Mouse (Mus musculus): ENCODE measurements around the gene Zfp1.
A peak's percentile ranks its signal among the peaks of the same experiment; 100 is the strongest.
"Not testable (repeated sequence)": the region's sequence is repeated elsewhere in the genome, so short reads cannot be mapped to it uniquely, and the experiment has no call there.

Zfp1 gene

DNA sequence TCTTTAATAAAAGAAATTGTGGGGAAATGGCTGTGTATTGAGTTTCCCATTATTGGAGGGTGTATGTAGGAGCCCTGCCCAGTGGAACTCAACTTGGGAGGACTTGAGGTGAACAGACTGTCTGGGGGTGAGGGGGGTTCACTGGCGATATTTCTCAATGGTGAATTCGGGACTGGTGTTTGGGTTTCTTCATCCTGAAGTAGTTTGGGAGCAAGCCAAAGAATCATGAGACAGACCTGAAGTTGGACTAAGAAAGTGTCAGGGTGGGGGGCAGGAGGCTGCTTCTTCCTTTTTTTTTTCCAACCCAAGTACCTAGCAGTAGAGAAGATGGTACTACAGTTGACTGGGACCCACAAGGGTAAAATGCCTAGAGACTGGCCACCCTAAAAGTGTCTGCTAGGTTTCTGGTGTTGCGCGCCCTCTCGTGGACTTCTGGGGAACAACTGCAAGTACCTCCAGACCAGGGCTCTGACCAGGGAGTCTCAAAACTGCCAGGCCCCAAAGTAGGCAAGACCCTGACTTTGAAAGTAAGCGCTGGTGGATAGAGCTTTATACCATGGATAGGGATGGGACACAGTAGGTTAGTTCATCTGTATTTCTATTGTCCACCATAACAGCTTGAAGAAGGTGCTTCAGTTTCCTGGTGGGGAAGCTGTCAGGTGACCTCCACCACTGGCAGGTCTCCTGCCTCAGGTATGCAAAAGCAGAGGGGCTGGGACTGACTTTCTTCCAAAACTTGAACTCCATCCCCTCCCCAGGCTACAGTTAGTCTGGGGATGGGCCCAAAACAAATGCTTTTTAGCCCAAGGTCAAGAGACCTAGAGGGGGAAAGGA lies 17.3 kb upstream of the Zfp1 start:
- DNase-seq (ENCODE audit: low read depth, low spot score) = peak; percentile 93

DNA sequence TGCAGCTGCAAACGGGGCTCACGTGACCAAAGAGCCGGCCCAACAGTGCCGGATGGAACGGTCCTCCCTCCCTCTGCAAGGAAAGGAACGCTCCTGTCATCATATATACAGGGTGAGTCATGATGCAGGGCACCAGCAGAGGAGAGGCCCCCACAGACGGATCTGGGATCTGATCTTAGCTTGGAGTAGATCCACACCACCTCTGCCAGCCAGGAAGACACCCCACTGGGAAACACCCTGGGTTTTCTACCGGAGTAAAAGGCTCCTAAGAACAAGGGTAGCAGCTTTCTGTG lies 16.7 kb upstream of the Zfp1 start:
- no peak for DNase-seq (ENCODE audit: low read depth, low spot score)

DNA sequence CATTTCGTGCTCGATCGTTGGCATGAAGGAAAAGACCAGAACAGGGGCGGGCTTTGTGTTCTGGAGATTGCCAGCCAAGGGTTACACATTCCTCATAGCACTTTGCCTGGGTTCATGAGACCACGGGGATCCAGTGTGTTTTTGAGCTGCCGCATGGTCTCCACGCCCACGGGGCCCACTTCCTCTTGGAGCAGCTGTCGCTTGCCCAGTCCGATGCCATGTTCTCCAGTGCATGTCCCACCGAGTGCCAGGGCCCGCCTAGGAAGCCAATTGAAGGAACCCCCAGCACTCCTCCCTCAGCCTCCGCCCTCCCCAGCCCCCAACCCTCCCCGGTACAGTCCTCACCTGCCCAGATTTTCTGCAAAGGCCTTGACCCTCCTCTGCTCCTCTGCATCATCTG lies 16.3 kb upstream of the Zfp1 start:
- DNase-seq (ENCODE audit: low read depth, low spot score) = no peak

- no peak for DNase-seq (ENCODE audit: low read depth, low spot score)
These were observed 15.3 kb upstream of the Zfp1 start for GRCm38 (mm10) chr8:111627923-111628322.

GRCm38 (mm10) chr8:111628401-111628800 lies 14.8 kb upstream of the Zfp1 start:
- DNase-seq (ENCODE audit: low read depth, low spot score) = no peak

- peak; percentile 43 for DNase-seq (ENCODE audit: low read depth, low spot score)
These were observed 14.2 kb upstream of the Zfp1 start for GRCm38 (mm10) chr8:111628894-111629501.

DNA sequence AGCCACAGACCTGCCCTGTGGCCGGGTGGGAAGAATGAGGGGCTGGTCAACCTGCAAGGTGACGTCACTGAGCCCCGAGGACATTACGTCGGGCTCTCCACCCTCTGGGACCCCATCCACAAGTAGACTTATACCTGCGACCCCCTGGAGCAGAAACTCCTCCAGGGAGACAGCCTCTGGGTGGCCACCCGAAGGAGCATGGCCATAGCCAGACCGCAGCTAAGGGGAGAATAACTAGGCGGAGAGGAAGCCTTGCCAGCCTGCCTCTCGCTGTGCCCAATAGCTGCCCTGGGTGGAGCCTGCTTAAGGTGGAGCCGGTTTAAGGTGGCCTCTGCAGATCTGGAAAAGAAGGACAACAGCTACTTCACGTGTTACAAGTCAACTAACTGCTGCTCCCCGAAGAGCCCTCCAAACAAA lies 13.1 kb upstream of the Zfp1 start, which contains the start of gene Ldhd:
Gene Ldhd, minus strand, starts transcription at position 270 of the 417 bp plus-strand sequence.
- DNase-seq (ENCODE audit: low read depth, low spot score) = peak; percentile 53

- no peak for DNase-seq (ENCODE audit: low read depth, low spot score)
These were observed 11.6 kb upstream of the Zfp1 start for GRCm38 (mm10) chr8:111631589-111631988.

DNA sequence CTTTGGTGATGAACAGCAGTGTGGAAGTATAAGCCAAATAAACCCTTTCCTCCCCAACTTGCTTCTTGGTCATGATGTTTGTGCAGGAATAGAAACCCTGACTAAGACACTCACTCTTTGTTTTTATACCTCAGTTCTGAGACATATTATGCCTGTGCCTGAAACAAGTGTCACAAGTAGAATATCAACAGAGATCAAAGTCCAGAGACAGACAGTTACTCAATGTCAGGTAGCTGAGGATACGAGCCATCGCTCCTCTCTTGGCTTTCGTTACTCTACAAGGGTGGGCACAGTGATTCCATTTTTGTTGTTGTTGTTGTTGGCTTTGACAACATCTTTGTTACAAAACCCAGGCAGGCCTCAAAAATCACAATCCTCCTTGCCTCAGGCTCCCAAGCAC lies 10.2 kb upstream of the Zfp1 start:
- DNase-seq (ENCODE audit: low read depth, low spot score) = no peak

GRCm38 (mm10) chr8:111638086-111638485 lies 5.1 kb upstream of the Zfp1 start:
- no peak for DNase-seq (ENCODE audit: low read depth, low spot score)

DNA sequence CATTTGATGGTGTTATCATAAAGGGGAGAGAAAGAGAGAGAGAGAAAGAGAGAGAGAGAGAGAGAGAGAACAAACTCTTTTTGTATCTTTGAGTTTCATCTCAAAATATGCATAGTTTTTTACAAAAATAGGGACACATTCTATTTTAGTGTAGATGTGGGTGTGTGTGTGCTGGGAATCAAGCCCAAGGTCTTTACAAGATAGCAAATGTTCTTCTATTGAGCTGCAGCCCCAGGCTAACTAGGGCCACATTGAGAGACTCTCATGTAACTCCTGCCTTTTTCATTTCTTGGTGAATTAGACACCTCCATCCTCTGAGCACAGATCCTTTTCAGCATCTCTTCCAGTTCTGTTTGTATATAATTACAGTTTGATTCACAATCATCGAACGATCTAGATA lies 2.1 kb upstream of the Zfp1 start:
- DNase-seq (ENCODE audit: low read depth, low spot score) = no peak

- DNase-seq (ENCODE audit: low read depth, low spot score) = no peak
These were observed 705 bp upstream of the Zfp1 start for GRCm38 (mm10) chr8:111642496-111642895.

DNA sequence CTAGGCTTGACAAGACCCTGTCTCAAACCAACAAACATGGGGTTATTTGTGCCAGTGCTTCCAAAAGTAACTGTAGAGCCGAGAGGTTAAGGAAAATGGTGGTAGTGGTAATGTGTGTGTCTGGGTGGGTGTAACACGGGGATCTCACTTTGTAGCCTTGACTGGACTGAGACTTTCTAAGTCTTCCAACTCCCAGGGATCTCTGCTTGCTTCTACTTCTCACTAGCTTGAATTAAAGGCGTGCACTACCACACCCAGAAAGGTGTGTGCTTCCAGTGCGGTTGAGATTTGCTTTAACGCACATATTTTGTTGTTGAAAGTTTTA lies 300 bp upstream of the Zfp1 start:
- no peak for DNase-seq (ENCODE audit: low read depth, low spot score)

GRCm38 (mm10) chr8:111644286-111645051 lies 1.3 kb downstream of the Zfp1 start:
- DNase-seq (ENCODE audit: low read depth, low spot score) = not testable (repeated sequence)

GRCm38 (mm10) chr8:111645715-111646114 lies 2.5 kb downstream of the Zfp1 start:
- no peak for DNase-seq (ENCODE audit: low read depth, low spot score)

DNA sequence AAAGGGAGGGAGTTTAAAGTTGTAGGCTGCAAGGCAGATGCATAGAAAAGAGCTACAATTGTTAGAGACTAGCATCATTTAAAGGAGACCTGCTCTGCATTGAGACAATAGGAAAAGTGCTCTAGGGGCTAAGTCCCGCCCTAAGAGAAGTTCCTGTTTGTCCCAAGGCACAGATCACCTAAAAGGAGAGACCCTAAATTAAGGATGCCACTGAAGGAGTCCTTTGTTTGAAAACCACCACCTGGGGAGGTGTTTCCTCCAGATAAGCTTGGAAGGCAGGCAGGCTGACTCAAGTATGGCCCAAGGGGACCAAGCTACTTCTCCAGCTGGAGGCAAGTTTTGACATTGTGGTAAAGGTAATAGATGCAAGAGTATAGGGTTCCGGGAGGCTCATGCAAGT lies 5.6 kb downstream of the Zfp1 start:
- DNase-seq (ENCODE audit: low read depth, low spot score) = peak; percentile 92

DNA sequence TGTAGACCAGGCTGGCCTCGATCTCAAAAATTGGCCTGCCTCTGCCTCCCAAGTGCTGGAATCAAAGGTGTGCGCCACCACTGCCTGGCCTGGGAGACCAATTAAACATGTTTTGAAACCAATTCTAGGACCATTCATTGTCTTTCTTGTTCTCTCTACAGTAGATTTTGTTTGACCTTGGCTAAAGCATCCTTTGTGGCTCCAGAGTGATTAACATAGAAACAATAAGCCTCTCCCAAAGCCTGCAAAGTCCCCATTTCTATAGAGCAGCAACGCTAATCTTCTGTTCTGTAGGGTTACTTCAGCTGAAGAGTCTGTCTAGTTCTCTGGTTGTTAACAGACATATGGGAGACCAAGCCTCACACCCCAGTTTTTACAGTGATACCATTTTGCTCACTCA lies 7.5 kb downstream of the Zfp1 start:
- peak; percentile 84 for DNase-seq (ENCODE audit: low read depth, low spot score)

GRCm38 (mm10) chr8:111653524-111653923 lies 10.3 kb downstream of the Zfp1 start:
- no peak for DNase-seq (ENCODE audit: low read depth, low spot score)

GRCm38 (mm10) chr8:111657312-111657854 lies 14.2 kb downstream of the Zfp1 start:
- DNase-seq (ENCODE audit: low read depth, low spot score) = peak; percentile 45

- DNase-seq (ENCODE audit: low read depth, low spot score) = no peak
These were observed 15.7 kb downstream of the Zfp1 start for GRCm38 (mm10) chr8:111658819-111659423.

GRCm38 (mm10) chr8:111662473-111662872 lies 19.3 kb downstream of the Zfp1 start:
- peak; percentile 83 for DNase-seq (ENCODE audit: low read depth, low spot score)

GRCm38 (mm10) chr8:111666751-111667150 lies 23.6 kb downstream of the Zfp1 start:
- no peak for DNase-seq (ENCODE audit: low read depth, low spot score)

Measured in ZHBTc4 (cell line).